Mouse (Mus musculus): Measurements from ENCODE around the gene Selenoh. TPM values are rescaled to one million over a fixed set of nuclear protein-coding genes. Genes with fewer than 3 reads are reported as not detected.

Gene Selenoh
- polyA plus RNA-seq, 1 experiment from 2014 or later, result 315 TPM

DNA sequence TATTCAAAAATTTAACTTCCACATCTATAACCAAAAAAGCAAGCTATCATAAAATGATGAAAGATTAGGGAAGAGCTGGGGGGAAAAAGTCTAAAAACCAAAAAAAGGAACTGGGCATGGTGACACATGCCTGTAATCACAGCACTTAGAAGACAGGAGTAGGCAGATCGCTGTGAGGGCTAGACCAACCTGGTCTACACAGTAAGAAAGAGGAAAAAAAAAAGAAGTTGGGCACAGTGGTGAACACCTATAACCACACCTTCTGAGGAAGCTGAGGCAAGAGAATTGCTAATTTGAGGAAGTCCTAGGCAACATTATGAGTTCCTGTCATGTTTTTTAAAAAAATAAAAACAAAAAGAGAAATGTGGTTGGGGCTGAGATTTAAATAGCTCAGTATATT, 14.7 kb downstream of the Selenoh start:
- no peak overlapping the region for H3K4me2 ChIP-seq (ENCODE audit: low read depth, low read length)
- ATAC-seq (ENCODE audit: low read depth), result no peak

DNA sequence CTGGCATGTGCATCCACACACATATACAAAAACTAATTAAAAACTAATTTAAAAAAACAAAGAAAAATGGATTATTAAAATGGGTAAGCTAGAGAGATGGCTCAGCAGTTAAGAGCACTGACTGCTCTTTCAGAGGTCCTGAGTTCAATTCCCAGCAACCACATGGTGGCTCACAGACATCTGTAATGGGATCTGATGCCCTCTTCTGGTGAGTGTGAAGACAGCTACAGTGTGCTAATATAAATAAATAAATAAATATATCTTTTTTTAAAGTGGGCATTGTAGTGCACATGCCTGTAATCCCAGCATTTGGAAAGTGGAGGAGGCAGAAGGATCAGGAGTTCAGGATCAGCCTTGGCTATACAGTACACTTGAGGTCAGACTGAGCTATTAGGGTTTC, 17.2 kb downstream of the Selenoh start:
- no peaks in the 10 kb centered on the region for H3K9me3 ChIP-seq (ENCODE audit: control insufficient read depth, low read length)
- ATAC-seq (ENCODE audit: low read depth), result no peak
- no peak overlapping the region for H3K4me2 ChIP-seq (ENCODE audit: low read depth, low read length)
- no peak overlapping the region for H3K27ac ChIP-seq (ENCODE audit: low read length)
- no peaks in the 10 kb centered on the region for H3K4me1 ChIP-seq (replicated peaks; ENCODE audit: control insufficient read depth, insufficient read depth, low read length)
- no peak overlapping the region for H3K4me3 ChIP-seq (ENCODE audit: low read length)
- H3K9ac ChIP-seq (ENCODE audit: low read length), result no peak overlapping the region
- no peaks in the 10 kb centered on the region for H3K36me3 ChIP-seq (ENCODE audit: control insufficient read depth, insufficient read depth, low read length)
- H3K27me3 ChIP-seq (ENCODE audit: control insufficient read depth, insufficient read depth, low read depth, low read length), result no peaks in the 10 kb centered on the region

More for the DNA sequence above, 14.7 kb downstream of the Selenoh start:
- Histone ChIP-seq H3K27me3 (ENCODE audit: control insufficient read depth, insufficient read depth, low read depth, low read length) (no peaks in the 10 kb centered on the region), H3K27ac (ENCODE audit: low read length) (no peak overlapping the region), H3K9ac (ENCODE audit: low read length) (no peak overlapping the region), H3K4me3 (ENCODE audit: low read length) (no peak overlapping the region), H3K4me1 (replicated peaks; ENCODE audit: control insufficient read depth, insufficient read depth, low read length) (no peaks in the 10 kb centered on the region), H3K36me3 (ENCODE audit: control insufficient read depth, insufficient read depth, low read length) (no peaks in the 10 kb centered on the region), H3K9me3 (ENCODE audit: control insufficient read depth, low read length) (no peaks in the 10 kb centered on the region)
- WGBS, result 75% methylated on average over 1 of the region's 1 CpGs

DNA sequence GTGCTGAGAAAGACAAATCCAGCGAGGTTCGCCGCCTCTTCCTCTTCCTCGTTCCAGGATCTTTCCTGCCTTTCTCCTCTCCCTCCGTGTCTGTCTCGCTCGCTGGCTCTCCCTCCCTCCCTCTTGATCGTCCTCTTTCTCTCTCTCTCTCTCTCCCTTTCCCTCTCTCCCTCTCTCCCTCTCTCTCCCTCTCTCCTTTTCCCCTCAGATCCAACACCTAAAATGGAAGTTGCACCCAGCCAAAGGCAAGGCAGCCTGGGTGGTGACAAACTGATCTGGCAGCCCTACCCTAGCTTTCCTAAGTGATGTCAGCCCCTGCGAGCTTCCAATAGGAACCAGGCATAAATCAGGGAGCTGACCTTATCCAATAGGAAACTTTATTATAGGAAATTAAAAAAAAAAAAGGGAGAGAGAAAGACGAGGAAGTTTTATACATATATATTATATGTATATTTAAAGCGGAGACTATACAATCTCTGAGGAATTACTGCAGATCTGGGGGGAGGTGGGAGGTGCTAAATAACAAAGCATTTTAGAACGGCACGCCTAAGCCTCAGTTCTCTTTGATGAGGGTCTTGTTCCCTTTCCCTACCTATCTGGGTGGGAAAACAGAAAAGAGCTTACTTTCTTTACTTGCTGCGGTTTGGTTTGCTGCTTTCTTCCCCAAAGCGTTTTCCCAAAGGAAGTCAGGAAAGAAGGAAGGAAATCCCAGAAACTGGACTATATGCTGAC, 19.9 kb downstream of the Selenoh start, which contains the start of gene Ctnnd1:
Gene Ctnnd1 (minus strand): TSS at position 302 of the 732 bp plus-strand sequence.
- Histone ChIP-seq H3K4me1 (replicated peaks; ENCODE audit: control insufficient read depth, insufficient read depth, low read length) (peaks cover 16% of the 10 kb centered on the region), H3K27ac (ENCODE audit: low read length) (peak within 1 kb of the TSS; percentile 99), H3K27me3 (ENCODE audit: control insufficient read depth, insufficient read depth, low read depth, low read length) (no peaks in the 10 kb centered on the region), H3K36me3 (ENCODE audit: control insufficient read depth, insufficient read depth, low read length) (peaks cover 2% of the 10 kb centered on the region; the same call in 1 of the 2 replicates), H3K4me2 (ENCODE audit: low read depth, low read length) (peak within 1 kb of the TSS; percentile 65), H3K4me3 (ENCODE audit: low read length) (peak within 1 kb of the TSS; percentile 74), H3K9ac (ENCODE audit: low read length) (peak within 1 kb of the TSS; percentile 89), H3K9me3 (ENCODE audit: control insufficient read depth, low read length) (no peaks in the 10 kb centered on the region)
- 0% methylated on average over 15 of the region's 15 CpGs for WGBS
- peak; percentile 99 for ATAC-seq (ENCODE audit: low read depth)

DNA sequence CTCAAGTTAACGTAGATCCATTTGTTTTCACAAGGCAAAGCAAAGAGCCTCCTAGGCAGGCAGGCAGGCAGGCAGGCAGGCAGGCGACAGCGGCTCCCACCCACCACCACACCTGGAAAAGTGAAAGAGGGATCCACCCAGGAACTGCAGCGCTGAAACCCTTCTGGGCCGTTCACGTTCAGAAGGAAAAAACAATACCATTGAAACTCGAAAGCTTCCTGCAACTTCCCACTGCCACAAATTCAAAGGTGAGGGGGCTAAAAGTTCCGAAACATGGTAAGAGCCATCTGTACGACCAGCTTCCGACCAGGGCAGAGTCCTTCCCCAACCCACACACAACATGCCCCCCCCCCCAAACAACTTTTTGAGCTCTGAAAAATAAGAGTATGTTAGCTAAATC, 20.9 kb downstream of the Selenoh start:
- peak overlapping the region; percentile 74 for H3K4me3 ChIP-seq (ENCODE audit: low read length)
- under 1% methylated on average over 10 of the region's 10 CpGs for WGBS
- no peak for ATAC-seq (ENCODE audit: low read depth)

DNA sequence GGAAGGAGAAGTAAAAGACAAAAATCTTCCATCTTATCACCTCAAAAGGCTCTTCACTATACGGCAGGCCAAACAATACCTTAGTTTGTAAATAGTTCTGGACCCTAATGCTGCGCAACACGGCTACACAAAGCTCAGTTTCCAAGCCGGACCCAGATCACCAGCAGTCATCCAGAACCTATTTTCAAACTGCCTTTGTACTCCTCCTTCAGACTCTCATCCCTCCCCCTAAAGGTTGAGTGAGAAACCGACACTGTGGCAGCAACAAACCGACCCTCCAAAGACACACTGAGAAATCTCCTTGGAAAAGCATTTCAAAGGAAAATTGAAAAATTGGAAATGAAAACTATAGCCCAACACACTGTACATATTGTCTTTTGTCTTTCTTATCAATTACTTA, 22.2 kb downstream of the Selenoh start:
- peak overlapping the region; percentile 52 for H3K4me3 ChIP-seq (ENCODE audit: low read length)
- no peaks in the 10 kb centered on the region for H3K27me3 ChIP-seq (ENCODE audit: control insufficient read depth, insufficient read depth, low read depth, low read length)
- WGBS, result 13% methylated on average over 6 of the region's 6 CpGs
- peak overlapping the region; percentile 67 for H3K9ac ChIP-seq (ENCODE audit: low read length)
- H3K27ac ChIP-seq (ENCODE audit: low read length), result peak overlapping the region; percentile 50; the same call in 1 of the 2 replicates
- H3K4me1 ChIP-seq (replicated peaks; ENCODE audit: control insufficient read depth, insufficient read depth, low read length), result peaks cover 19% of the 10 kb centered on the region
- H3K36me3 ChIP-seq (ENCODE audit: control insufficient read depth, insufficient read depth, low read length), result peaks cover 2% of the 10 kb centered on the region; the same call in 1 of the 2 replicates
- no peak for ATAC-seq (ENCODE audit: low read depth)
- no peaks in the 10 kb centered on the region for H3K9me3 ChIP-seq (ENCODE audit: control insufficient read depth, low read length)
- H3K4me2 ChIP-seq (ENCODE audit: low read depth, low read length), result peak overlapping the region; percentile 68

More for the DNA sequence above, 20.9 kb downstream of the Selenoh start:
- Histone ChIP-seq H3K9ac (ENCODE audit: low read length) (peak overlapping the region; percentile 89), H3K9me3 (ENCODE audit: control insufficient read depth, low read length) (no peaks in the 10 kb centered on the region), H3K36me3 (ENCODE audit: control insufficient read depth, insufficient read depth, low read length) (peaks cover 2% of the 10 kb centered on the region; the same call in 1 of the 2 replicates), H3K4me1 (replicated peaks; ENCODE audit: control insufficient read depth, insufficient read depth, low read length) (peaks cover 16% of the 10 kb centered on the region), H3K27me3 (ENCODE audit: control insufficient read depth, insufficient read depth, low read depth, low read length) (no peaks in the 10 kb centered on the region), H3K4me2 (ENCODE audit: low read depth, low read length) (peak overlapping the region; percentile 56), H3K27ac (ENCODE audit: low read length) (peak overlapping the region; percentile 69)

DNA sequence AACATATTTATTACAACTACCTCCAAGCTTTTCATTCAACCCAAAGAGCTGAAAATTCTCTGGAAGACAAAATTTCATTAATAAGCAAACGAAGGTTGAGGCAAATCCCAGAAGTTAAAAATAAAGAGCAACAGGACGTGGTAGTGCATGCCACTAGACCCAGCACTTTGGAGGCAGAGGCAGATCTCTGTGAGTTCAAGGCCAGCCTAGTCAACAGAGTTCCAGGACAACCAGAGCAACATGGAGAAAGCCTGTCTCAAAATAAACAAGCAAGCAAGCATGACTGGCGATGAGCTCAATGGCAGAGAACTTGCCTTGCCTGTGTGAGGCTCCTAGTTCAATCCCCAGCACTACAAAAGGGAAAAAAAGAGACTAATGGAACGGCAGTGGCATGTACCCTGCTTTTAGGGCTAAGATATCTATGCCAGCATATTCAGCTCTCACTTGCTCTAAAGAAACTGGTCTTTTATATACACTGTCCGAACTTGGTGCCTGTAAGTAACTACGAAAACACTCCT, 23.5 kb downstream of the Selenoh start:
- peak overlapping the region; percentile 52 for H3K4me3 ChIP-seq (ENCODE audit: low read length)
- peaks cover 4% of the 10 kb centered on the region for H3K36me3 ChIP-seq (ENCODE audit: control insufficient read depth, insufficient read depth, low read length)
- WGBS, result 82% methylated on average over 6 of the region's 6 CpGs
- peaks cover 22% of the 10 kb centered on the region for H3K4me1 ChIP-seq (replicated peaks; ENCODE audit: control insufficient read depth, insufficient read depth, low read length)
- H3K27ac ChIP-seq (ENCODE audit: low read length), result no peak overlapping the region; the same call in 1 of the 2 replicates
- H3K27me3 ChIP-seq (ENCODE audit: control insufficient read depth, insufficient read depth, low read depth, low read length), result no peaks in the 10 kb centered on the region
- no peaks in the 10 kb centered on the region for H3K9me3 ChIP-seq (ENCODE audit: control insufficient read depth, low read length)
- H3K4me2 ChIP-seq (ENCODE audit: low read depth, low read length), result peak overlapping the region; percentile 68
- ATAC-seq (ENCODE audit: low read depth), result no peak
- H3K9ac ChIP-seq (ENCODE audit: low read length), result no peak overlapping the region

DNA sequence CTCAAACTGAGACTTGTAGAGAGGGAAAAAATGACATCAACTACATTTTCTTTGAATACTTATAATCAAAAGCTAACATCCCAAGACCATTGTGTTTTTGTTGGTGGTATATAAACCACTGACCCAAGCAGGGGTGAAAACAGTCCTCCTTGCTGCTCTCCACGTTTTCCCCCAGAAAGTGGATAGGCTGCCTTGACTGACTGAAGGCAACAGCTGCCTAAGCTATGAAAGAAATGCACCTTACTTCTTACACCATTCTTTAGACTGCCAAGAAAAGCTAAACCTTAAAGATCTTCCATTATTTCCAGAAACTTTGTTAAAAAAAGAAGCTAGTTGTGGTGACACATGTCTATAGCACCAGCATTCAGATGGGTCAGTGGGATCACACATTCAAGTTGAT, 24.4 kb downstream of the Selenoh start:
- H3K27me3 ChIP-seq (ENCODE audit: control insufficient read depth, insufficient read depth, low read depth, low read length), result no peaks in the 10 kb centered on the region
- H3K9me3 ChIP-seq (ENCODE audit: control insufficient read depth, low read length), result no peaks in the 10 kb centered on the region
- H3K4me1 ChIP-seq (replicated peaks; ENCODE audit: control insufficient read depth, insufficient read depth, low read length), result peaks cover 30% of the 10 kb centered on the region
- no peak overlapping the region for H3K4me3 ChIP-seq (ENCODE audit: low read length)
- H3K36me3 ChIP-seq (ENCODE audit: control insufficient read depth, insufficient read depth, low read length), result peaks cover 6% of the 10 kb centered on the region
- WGBS, result 44% methylated on average over 1 of the region's 1 CpGs
- H3K4me2 ChIP-seq (ENCODE audit: low read depth, low read length), result no peak overlapping the region
- ATAC-seq (ENCODE audit: low read depth), result no peak
- no peak overlapping the region for H3K27ac ChIP-seq (ENCODE audit: low read length)
- H3K9ac ChIP-seq (ENCODE audit: low read length), result no peak overlapping the region

DNA sequence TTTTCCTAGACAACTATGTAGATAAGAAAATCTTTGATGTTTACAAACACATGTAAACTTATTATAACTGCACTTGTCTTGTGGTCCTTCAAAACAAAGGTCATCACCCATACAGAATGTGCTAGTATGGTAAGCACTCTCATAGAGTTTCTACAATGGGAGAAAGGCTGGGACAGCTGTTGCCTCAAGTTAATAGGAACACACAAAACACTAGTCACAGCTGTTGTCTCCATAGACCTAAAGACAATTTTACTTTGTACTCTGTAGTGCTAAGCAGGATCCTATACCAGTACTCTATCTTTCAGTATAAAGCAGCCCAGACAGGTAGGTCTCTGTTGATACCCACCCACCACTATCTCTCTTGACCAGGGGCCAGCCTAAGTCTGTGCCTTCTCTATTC, 29.7 kb downstream of the Selenoh start:
- H3K4me1 ChIP-seq (replicated peaks; ENCODE audit: control insufficient read depth, insufficient read depth, low read length), result peaks cover 63% of the 10 kb centered on the region
- no peak overlapping the region for H3K4me2 ChIP-seq (ENCODE audit: low read depth, low read length)
- no peak for ATAC-seq (ENCODE audit: low read depth)
- H3K9ac ChIP-seq (ENCODE audit: low read length), result no peak overlapping the region
- H3K27ac ChIP-seq (ENCODE audit: low read length), result peak overlapping the region; percentile 12; the same call in 1 of the 2 replicates
- no peaks in the 10 kb centered on the region for H3K27me3 ChIP-seq (ENCODE audit: control insufficient read depth, insufficient read depth, low read depth, low read length)
- peaks cover 4% of the 10 kb centered on the region for H3K36me3 ChIP-seq (ENCODE audit: control insufficient read depth, insufficient read depth, low read length)
- H3K9me3 ChIP-seq (ENCODE audit: control insufficient read depth, low read length), result no peaks in the 10 kb centered on the region
- no peak overlapping the region for H3K4me3 ChIP-seq (ENCODE audit: low read length)

DNA sequence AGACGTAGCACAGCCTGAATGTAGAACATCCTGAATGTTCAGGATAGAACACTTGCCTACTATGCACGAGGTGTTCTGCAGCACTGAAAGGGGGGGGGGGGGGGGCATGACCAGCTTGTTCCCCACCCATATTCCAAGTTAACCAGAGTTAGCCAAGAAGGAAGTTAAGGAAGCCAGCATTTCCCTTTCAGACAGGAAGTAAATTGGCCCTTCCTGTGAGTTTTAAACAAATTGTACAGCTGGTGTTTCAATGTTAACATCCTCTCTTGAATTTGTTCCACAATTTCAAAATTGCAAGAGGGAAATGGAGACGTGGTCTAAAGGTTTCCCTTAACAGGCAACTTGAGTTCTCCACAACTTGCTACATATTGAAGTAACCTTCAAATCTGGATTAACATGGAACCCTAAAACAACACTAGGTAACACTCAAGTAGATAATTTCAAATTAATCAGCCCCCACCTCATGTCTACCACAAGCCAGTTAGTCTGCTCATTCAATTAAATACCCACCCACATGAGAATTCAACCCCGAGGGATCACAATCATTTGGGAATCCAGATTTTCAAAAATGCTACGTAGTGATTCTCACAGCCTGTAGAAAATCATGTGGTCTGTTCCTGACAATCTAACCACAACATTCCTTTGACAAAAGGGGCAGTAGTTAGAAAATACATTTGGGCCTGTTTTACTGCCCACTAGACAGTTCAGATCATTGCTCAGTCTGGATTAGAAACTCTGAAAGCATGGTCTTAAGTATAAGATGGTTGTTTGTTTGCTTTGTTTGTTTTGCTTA, 31.9 kb downstream of the Selenoh start:
- no peak for ATAC-seq (ENCODE audit: low read depth)
- WGBS, result 19% methylated on average over 5 of the region's 5 CpGs
- Histone ChIP-seq H3K4me1 (replicated peaks; ENCODE audit: control insufficient read depth, insufficient read depth, low read length) (peaks cover 78% of the 10 kb centered on the region), H3K4me2 (ENCODE audit: low read depth, low read length) (peak overlapping the region; percentile 50), H3K9me3 (ENCODE audit: control insufficient read depth, low read length) (no peaks in the 10 kb centered on the region), H3K4me3 (ENCODE audit: low read length) (peak overlapping the region; percentile 17; the same call in 1 of the 2 replicates), H3K9ac (ENCODE audit: low read length) (no peak overlapping the region), H3K36me3 (ENCODE audit: control insufficient read depth, insufficient read depth, low read length) (peaks cover 4% of the 10 kb centered on the region), H3K27me3 (ENCODE audit: control insufficient read depth, insufficient read depth, low read depth, low read length) (no peaks in the 10 kb centered on the region), H3K27ac (ENCODE audit: low read length) (peak overlapping the region; percentile 91)

Measured in lung, embryonic 16.5 days (tissue).